Mouse (Mus musculus): ENCODE data around the gene Pgpep1.

GRCm38 (mm10) chr8:70674716-70675115, 14.5 kb upstream of the Pgpep1 start:
- TF ChIP-seq GATA1 (IDR thresholded peaks at IDR 0.05; ENCODE audit: borderline replicate concordance, low read length), result no peak
- TF ChIP-seq TAL1 (conservative IDR thresholded peaks at IDR 0.05; ENCODE audit: low read depth, low read length), result no peak
- no peak for TF ChIP-seq CTCF (IDR thresholded peaks at IDR 0.05; ENCODE audit: low read depth, low read length)
- TF ChIP-seq GATA2 (IDR thresholded peaks at IDR 0.05; ENCODE audit: borderline replicate concordance, low read depth, low read length), result no peak

All from G1E (cell line).